Mouse (Mus musculus) thymus, postnatal 25 days (tissue): ENCODE data around the gene Cradd.
A peak's percentile ranks its signal among the peaks of the same experiment; 100 is the strongest.

ENCODE experiments used
- DNase-seq: peaks from one replicate; pipeline ENCODE4 v3.0.0; 2022

The Cradd gene

DNA sequence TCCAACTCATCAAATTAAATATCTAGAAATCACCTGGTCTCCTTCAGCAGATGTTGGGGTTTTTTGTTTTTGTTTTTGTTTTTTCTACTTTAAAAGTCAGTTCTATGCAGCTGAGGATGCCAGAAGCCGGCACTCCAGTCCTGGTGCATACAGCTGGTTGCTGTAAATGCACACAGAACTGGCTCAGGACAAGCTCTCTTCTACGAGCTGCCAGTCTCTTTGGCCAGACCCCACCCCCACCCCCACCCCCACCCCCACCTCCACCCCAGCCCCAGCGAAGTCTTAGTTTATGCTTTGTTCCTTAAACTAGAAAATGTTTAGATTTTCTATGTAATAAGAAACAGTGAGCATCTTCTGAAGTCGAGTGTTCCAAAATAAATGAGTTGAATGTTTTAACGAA, 57.0 kb downstream of the Cradd start:
- no peak for DNase-seq

DNA sequence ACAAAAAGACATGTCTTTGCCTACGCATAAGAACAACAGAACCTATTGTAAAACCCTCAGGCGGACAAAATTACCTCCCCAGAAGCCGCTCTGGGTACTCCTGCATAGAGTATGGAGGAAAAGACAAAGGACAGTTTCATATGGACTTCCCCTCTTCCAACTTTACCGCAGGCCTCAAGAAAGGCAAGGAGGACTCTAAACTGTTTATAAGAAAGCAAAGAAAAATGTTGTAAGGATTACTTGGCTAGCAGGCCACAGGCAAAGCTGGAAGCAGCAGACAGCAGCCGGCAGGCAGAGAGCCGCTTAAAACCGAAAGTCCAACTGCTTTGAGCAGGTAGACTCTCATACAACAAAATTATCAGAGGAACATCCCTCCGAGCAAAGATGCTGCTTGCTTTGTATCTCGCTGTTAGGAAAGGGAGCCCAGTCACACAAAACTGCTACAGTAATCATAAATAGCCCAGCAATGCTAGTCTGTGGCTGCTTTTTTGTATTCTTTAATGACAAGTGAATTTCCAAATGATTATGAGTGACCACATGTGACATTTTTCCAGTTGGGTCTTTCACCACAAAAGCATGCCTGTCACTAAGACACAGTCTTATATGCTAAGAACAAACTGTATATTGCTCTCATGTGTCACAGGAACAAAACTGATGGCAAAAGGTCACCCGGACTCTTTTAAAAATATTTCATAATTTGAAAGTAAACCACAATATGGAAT, 57.7 kb downstream of the Cradd start:
- DNase-seq = no peak

DNA sequence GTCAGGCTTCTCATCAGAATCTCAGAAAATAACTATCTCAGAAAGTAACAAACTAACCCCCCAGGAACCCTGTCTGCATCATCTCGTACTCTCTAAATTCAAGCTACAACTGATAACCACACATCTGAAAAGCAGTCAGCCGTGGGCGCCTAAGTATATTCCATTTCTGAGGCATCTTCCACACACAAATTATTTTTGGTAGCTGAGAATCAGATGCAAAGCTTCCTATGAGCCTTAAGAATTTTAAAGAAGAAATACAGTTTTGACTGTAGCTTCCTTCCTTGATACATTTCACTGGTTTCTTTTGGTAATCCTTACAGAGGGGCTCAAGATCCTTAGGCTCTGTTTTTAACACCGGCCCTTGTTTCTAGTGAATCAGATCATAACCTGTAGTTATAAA, 58.4 kb downstream of the Cradd start:
- no peak for DNase-seq

DNA sequence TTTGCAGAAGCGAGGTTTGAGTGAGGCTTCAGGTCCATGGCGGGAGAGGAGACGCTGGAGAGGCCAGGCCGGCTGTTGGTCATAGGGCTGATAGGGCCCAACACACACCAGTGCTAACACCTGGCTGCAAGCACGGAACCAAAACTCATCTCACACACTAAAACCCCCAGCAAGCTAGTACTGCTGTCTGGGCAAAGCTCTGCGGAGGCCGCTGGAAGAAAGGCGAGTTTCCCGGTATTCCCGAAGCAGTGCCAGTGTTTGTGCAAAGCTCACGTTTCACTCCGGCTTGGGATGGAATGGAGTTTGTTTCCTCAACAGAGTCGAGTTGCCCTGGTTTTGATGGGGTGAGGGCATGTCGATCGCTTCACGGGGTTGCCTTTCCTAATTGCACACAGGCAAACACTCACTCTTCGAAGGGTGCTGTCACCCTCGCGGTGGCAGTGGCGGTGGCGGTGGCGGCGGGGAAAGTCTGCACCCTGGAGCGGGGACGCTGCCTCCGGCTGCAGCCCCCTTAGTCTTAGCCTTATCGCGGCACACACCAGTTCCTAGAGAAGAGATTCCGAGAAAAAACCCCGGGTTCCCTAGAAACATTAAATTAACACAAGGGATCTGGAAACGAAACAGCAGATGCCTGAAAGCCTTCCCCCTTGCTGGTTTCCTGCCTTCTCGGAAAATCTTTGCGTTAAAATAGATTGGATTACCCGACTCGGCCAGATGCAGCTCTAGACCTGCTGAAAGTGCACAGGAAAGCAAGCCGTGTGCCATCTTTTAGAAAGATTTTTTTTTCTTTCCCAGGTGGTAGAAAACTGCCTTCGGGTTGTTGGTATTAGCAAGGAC, 59.2 kb downstream of the Cradd start:
- DNase-seq = peak; percentile 61

- DNase-seq = peak; percentile 67
These were observed 61.5 kb downstream of the Cradd start for GRCm38 (mm10) chr10:95262388-95262787.

DNA sequence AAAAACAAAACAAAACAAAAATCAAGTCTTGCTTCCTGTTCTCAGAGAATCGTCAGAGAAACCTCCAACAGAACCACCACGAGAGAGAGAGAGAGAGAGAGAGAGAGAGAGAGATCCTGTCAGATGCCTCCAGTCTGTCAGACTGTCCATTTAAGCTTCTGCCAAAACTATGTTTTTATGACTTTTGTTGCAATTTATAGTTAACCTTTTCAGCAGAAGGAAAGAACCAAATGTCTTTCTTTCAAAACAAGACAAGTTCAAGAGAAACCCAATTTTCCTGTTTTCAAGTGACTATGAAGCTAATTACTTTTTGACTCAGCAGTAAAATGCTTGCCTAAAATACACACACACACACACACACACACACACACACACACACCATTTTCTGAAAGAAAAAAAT, 62.7 kb downstream of the Cradd start:
- no peak for DNase-seq

DNA sequence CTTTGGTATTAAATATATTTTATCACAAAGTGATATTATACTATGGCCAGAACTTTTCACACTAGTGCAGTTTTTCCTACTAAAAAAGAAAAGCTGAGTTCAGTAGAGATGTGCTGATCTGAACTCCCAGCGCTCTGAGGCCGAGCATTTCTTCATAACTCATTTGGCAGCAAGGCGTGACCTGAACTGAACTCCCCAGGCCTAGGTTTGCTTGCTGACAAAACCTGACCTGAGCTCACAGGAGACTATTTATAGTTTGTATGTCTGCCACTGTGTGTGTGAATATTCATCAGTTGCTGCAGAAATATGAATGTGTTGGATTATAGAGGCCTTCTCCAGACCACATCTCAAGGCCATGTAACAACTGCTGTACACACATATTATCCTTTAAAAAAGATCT, 63.5 kb downstream of the Cradd start:
- no peak for DNase-seq

- no peak for DNase-seq
These were observed 65.3 kb downstream of the Cradd start for GRCm38 (mm10) chr10:95258471-95259155.

DNA sequence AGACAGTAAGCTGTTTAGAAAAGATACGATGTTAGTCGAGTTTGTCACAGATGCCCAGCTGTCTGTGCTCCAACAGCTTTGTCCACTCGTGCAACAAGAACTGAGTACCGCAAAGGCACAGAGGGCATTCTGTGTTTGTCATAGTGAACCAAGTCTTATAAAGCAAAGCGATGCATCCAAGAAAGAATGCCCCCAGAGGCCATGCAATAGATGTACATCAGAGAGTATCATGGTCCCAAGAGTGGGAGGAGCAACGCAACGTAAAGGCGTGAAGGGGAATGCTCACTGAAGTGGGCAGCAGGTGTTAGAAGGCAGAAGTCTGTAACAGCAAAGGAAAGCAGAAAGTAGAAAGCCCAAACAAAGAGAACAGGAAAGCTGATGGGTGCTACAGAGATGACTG, 66.0 kb downstream of the Cradd start:
- DNase-seq = no peak

DNA sequence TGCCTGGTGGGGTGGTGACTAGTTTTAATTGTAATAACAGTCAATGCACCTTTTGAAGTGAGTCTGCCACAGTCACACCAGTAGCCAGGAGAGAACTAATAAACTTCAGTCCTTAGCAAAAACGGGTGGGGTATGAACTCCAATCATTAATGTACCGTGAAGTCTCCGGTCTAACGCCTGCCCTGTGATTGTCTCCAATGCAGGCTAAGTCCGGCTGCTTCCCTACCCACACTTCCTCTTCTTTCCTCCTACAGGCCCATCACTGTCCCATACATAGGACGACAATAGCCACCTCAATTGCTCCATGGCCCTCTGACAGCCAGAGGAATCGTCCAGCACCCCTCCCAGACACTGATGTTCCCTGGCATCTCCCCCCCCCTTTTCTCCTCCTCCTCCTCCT, 67.8 kb downstream of the Cradd start:
- no peak for DNase-seq

GRCm38 (mm10) chr10:95255018-95255680, 68.8 kb downstream of the Cradd start:
- no peak for DNase-seq

DNA sequence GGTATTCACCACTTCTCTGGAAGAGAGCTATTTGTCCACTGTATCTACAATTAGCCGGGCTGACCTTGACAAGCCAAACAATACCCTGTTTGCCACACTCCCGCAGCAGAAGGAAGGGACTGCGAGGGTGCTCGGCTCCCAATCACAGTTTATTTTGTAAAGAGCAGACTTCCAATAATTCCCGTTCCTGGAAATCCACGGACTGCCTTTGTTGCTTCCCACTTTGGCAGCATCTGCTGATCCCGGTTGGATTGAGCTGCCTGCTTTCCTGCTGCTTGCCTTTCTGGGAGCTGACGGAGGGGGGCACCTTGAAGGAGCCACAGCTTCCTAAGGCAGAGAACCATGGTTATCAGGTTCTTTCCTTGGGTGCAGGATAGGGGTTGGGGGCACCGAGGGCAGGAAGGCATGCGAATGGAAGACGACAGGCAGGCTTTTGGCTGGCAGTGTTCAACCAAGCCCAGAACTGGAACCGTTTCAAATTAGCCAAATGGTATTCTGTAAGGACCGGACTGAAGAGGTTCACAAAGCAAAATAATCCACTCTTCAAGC, 69.4 kb downstream of the Cradd start:
- DNase-seq = no peak

DNA sequence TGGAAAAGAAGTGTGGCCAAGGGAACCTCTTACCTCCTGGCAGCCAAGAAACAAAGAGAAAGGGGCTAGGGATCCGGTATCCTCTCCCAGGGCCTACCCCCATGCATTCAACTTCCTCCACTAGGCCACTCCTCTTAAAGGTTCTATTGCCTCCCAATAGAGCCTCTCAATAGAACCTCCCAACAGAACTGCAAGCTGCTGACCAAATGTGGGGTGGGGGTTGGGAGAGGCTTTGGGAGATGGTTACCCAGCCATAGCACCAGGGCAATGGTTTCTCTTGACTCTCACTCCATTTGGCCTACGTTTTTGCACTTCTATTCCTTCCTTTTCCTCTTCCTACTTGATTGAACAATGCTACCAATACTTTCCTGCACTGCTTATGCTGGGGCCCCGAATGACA, 69.9 kb downstream of the Cradd start:
- DNase-seq = no peak

- DNase-seq = no peak
These were observed 72.3 kb downstream of the Cradd start for GRCm38 (mm10) chr10:95251674-95252073.

GRCm38 (mm10) chr10:95248362-95248761, 75.6 kb downstream of the Cradd start:
- no peak for DNase-seq

DNA sequence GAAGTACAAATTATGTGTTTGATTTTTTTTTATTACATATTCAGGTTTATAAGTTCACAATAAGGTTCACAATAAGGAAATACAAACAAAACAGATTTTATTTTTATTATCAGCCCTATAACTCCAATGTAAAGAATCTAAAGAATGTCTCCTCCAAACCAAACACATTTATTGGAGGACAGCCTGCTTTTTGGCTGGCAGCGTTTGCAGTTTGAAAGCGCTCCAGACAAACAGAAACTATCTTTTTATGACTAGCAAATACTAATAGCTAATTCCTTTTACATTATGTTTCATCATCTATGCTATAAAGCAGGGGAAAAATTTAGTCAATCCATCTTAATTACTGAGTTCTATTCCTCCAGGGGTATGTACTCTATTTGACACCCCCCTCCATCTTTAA, 77.2 kb downstream of the Cradd start:
- DNase-seq = no peak

DNA sequence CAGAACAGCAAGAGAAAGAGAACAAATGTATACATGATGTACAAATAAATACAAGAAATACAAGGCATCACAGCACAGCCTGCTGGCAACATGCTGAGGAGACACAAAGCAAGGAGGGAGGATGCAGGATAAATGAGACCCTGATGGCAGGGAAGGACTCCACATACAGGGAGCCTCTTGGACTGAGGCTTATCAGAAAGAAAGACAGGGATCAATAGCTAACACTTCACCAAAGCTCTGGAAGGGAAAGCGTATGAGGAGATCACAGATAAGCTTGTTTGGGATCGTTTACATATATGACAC, 78.3 kb downstream of the Cradd start:
- no peak for DNase-seq

DNA sequence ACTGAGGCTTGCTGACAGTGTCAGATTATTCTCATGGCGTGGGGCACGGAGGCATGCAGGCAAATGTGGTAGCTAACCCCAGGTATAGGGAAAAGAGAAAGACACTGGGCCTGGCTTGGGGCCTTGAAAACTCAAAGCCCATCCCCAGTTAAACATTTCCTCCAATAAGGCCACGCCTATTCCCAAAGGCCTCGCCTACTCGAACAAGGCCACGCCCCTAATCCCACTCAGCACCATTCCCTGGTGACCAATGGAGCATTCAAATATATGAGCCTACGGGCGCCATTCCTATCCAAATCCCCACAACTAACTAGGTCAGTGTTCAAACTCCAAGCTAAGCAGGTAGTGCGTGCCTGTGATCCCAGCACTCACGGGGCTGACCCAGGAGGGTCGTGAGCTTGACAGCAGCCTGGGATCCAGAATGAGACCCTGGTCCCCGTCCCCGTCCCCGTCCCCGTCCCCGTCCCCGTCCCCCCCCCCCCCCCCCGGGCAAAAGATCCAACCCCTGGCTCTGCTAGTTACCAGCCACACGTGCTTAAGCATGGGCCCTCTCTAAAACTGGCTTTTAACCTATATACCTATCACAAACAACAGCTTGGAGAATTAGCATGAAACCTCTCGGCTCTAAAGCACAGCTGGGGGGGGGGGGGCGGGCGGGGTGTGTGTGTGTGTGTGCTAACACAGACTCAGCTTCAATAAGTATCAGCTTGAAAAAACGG, 78.8 kb downstream of the Cradd start:
- no peak for DNase-seq

DNA sequence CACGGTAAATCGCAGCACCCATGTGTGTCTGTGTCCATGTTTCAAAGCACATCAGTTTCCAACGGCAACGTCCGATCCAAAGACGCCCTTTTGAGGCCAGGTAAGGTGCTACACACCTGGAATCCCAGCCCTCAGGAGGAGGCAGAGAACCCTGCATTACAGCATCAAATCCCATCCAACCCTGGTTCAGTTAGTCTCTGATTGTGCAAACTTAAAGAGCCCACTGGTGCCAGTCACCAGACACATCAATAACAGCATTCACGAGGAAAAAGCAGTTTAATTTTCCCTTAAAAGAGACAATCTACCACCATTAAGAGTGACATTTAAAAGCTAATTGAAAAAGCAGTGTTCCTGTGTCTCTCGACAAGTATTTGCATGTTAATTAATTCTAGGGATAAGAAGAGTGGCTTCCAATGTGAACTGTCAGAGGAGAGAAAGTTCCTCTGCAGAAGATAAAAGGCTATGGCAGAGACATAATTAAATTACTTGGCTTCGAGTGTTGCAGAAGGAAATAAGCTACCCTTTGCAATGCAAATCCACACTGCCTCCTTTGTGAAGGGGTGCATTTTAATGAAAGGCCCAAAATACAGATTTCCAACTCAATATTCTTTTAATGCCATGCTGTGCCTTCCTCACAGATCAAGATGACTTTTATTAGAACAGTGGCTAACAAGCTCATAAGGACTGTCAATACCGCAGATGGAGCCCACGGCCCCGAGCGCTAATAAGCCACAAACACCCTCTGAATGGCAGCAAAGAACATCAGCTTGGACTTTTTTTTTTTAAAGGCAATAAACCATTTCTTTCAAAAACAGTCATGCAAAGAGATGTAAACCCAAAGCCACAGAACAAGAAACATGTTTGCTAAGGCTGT, 84.5 kb downstream of the Cradd start:
- DNase-seq = no peak

DNA sequence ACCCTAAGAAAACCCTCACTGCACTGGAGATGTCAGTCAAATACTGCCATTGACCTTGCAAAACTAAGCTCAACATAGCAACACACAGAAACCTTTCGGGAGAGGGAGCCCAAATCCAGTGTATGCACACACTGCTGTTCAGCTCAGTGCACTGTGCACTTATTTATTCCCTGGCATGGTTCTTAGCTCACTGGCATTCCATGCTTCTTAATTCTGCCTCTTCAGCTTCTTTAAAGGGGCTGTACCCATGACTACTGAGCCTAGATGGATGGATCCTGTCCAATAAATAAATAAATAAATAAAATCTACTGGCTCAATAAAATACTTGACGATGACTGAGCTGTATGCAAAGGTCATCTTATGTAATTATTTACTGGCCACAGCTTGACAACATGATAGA, 85.3 kb downstream of the Cradd start:
- DNase-seq = no peak

- no peak for DNase-seq
These were observed 87.7 kb downstream of the Cradd start for GRCm38 (mm10) chr10:95236226-95236625.

- DNase-seq = no peak
These were observed 89.3 kb downstream of the Cradd start for GRCm38 (mm10) chr10:95234661-95235060.
